Mouse (Mus musculus): ENCODE data around the gene Zdhhc14.

DNA sequence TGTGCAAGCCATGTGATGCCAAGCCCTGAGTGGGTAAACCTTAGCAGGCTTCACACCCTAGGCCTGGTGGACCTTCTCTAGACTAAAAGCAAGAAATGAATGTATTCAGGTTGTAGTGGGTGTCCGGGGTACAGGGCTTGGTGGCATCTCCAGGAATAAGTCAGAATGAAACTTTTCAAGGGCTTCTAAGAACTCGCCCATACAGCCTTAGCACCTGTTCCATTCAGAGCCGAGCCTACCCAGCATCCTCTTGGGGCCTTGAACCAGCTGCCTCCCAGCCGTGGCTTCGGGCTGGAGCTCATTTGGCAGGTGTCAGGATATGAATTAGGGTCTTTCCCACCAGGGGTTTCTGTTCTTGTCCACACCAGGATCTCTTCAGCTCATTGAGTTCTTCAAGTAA lies 263.7 kb downstream of the Zdhhc14 start:
- TF ChIP-seq CTCF (IDR thresholded peaks at IDR 0.05; ENCODE audit: low read depth) = no peak
- no peak for TF ChIP-seq EP300 (optimal IDR thresholded peaks at IDR 0.05)
